Mouse (Mus musculus) frontal cortex, postnatal 36 days (tissue): ENCODE measurements around the gene Arhgap23.
A peak's percentile ranks its signal among the peaks of the same experiment; 100 is the strongest.

Source experiments
- DNase-seq, 2 experiments: peaks; one replicate each; pipeline ENCODE4 v3.0.0; 2022; ENCODE audit warnings: low spot score in 2 of 2

Arhgap23 gene

DNA sequence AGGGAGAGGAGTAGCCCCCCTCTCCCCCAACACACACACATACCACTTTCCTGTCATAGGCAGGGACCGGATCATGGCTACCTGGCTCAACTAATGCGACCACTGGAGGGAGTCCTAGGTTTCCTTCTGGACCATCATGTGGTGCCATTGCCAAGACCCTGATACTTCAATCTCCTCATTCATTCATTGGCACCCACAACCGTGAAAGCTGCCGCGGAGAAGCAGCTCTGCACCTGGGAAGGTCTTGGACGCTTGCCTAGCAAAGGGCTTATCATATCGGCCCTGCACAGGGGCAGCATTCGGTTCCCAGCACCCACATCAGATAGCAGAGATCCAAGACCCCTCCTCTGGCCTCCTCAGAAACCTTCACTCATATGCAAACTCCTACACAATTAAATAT, 91.0 kb downstream of the Arhgap23 start:
- no peak for DNase-seq

DNA sequence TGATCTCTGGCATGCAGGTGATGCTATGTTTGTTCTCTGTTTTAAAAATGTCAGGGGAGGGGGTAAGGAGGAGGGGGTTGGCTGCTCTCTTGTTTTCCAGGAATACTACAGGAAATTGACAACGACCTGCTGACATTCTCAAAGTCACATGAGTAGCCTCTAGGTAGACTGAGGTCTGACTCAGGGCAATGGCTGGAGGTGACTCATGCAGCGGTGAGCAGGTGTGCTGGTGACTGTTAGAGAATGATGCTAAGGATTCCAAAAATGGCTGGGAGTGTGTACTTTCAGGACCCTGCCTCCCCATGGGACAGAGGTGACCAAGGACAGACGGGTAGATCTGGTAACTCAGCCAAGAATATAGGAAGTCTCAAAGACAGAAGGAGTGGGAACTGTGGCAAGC, 92.9 kb downstream of the Arhgap23 start:
- no peak for DNase-seq

DNA sequence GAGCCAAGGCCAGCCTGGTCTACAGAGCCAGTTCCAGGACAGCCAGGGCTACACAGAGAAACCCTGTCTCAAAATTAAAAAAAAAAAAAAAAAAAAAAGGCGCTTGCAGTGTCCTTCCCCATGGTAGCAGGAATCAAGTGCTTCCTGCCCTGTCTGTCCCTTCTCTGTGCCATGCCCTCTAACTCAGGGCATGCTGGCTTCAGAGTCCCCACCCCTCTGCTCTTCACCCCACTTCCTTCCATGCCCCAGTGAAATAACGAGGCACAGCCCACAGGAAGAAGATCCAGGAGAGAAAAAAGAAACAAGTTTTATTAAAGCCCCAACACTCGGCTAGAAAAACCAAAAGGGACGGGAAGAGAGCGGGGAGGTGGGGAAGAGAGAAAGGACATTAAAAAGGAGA, 93.7 kb downstream of the Arhgap23 start:
- DNase-seq, result no peak

DNA sequence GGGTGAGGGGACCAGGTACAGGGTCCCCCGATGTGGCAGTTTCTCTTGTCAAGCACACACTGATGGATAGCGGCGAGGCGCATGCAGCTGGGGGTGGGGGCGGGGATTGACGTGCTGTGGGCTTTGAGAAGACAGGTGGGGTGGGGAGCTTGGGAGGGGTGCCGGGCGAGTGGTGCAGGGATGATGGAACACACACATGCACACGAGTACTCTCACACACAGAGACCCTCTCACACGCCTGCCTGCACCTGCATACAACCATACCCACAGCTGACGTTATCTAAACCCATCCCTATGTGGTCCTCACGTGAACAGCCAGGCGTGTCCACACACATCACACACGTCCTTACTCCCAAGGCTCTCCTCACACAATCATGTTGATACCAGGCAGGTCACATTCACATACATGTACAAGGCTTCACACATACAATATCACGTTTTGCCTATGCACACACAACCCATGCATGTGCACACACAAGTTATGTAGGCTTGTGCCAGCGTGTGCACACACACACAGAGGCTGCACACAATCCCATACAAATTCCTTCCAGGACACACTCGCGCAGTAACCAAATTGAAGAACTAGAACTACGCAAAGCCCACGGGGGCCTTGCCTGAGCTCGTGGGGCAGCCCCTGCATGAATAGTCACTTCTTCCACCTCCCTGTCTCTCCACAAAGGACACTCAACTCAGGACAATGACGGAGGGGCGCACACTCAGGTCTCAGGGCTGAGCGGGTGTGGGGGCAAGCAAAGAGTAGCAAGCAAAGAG, 94.6 kb downstream of the Arhgap23 start:
- no peak for DNase-seq

DNA sequence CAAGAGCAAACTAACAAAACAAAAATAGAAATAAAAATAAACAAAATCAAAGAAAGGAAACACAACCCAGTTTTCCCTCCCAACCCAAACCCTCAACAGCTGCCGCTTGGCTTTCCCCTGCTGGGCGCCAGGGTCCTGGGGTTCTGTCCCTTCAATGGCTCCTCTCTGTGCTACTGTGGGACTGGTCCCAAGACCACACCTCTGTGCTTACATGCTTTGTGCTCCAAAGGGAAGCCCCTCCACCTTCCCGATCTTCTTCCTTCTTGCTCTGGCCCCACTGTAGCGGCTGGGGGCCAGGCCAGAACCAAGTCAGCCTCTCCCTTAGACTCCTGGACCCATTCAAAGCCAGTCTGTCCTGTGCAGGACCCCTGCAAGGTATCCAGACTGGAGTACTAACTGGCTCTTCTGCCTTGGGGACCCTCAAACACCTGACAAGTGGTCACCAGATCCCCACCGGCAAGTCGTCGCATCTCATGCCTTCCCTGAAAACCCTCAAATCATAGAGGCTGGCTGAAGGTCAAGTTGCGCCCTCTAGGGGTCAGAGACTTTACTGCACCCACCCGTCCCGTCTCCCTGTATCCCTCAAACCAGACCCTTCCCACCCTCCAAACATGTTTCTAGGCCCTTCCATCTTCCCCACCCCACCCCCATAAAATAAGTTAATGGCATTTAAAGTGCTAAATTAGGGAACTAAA, 95.8 kb downstream of the Arhgap23 start:
- peak in 1 of 2 experiments; percentile 64 for DNase-seq

DNA sequence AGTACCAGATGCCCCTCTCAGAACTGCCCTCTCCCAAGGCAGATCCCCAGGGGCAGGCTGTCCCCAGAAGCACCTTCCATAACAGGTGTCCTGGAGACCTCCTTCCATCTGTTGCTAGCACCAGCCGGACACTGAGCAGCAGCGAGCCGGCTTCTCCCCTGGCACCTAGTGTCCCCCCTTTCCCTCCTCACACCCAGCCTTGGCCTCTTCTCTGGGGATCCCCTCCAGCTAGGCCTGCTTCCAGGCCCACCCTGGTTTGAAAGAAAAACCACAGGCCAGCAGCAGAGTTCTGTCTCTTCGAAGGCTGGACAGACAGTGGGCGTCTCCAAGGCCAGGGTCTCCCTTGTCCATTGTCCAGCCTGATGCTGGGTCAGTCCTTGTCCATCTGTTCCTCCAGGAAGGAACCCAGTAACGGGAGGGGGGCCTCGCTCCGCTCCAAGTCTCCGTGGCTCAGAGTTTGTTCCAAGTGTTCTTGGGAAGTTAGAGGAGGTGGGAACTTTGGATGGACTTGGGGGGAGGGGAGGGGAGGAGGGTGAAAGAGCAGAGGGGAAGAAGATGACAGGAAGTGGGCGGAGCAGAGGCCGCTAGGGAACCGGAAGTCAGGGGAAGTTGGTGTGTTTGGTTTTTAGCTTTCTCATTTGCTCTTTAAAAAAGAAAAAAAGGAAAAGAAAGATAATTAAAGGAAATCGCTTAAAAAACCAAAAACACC, 96.5 kb downstream of the Arhgap23 start:
- no peak for DNase-seq

DNA sequence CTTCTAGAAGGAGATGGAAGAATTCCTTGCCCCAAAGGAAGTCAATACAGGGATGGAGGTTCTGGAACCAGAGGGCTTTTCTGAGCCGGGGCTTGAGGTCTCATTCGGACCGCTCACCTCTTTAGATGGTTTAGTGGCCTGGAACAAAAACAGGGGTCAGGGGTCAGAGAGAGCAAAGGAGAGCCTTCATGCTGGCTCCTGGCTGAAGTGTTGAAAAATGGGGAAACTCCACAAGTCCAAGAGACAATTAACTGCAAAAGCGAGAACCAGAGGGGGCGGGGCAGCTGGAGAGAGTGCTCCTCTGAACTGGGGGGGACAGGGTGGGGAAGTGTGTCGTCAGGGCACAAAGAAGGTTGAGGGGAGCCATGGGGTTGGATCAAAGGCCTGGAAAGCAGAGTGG, 97.2 kb downstream of the Arhgap23 start:
- DNase-seq, result no peak

DNA sequence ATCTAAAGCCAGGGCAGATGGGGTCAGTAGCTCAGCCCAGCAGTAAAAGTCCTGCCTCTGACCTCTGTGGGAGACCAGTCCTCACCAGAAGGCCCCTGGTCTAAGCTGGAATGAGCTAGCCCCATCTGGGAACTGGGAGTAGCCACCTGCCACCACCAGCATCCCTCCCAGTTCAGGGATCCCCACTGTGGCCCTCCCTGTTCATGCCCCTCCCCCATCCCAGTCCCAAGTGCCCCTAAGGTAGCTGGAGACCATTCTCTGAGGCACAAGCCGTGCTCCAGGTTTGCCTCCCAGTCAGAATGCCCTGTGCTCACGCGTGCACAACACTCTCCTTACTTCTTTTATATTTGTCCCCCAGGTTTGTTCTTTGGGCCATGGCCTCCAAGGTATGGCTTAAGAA, 97.7 kb downstream of the Arhgap23 start:
- no peak for DNase-seq

DNA sequence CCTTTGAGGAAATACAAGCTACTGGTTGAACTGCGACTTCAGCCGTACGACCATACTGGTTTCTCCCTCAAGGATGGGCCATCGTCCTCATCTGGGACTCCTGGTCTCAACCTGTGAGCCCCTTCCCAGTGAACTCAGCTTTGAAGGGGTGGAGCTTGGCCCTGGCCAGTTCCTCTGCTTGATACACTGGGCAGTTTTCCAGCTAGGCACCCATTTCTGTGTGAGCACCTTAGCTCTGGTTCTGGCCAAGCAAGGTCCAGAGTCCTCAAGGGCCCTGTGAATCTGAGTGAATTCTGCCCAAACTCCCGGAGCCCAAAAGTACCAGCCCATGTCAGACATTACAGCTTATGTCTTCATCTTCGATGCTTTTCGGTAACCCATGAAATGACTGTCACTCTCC, 105.2 kb downstream of the Arhgap23 start:
- no peak for DNase-seq

DNA sequence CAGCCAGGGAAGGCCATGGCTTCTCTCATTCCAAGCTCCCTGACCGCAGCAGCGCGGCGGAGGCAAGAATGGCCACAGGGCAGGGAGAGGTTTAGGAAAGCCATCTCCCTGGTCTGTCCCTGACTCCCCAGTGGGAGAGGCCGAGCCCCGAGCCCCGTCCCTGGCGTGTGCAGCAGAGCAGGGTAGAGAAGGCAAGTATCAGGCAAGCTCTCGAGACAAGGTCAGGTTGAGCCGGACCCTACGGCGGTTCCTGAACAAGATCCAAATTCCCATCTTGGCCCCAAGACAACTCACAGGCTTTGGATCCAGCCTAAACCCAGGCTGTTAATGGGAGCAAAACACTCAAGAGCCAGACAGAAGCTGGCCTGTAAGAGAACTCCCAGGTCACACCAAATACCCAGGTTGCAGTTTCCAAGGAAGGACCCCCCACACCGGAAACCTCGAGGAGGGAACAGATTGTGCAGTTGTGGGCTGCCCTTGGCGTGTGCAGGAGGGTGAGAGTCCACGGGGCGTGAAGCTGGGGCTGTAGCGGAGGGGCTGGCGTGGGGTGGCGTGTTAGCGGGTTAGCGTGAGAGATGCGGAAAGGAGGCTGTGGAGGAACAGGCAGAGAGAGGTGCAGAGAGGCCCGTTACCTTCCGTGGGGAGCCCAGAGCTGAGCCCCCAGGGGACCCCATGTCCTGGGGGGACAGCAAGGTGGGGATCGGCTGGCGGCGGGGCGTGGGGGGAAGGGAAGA, 106.6 kb downstream of the Arhgap23 start:
- no peak for DNase-seq

DNA sequence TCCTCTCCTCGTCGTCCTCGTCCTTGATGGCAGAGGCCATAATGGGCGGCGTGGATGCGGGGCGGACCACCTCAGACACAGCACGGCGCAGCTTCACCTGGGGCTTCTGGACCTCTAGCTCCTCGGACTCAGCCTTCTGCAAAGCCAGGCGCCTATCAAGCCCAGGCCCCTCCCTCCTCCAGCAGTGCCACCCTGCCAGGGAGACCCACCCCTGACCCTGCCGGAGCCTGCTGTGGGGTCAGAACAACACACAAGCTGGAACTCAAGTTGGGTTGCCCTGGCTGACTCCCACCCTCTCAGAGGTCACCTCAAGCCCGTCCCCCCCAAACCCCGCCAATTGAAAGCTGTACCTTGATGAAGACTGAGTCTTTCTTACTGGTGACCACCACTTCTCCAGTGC, 107.8 kb downstream of the Arhgap23 start:
- no peak for DNase-seq

DNA sequence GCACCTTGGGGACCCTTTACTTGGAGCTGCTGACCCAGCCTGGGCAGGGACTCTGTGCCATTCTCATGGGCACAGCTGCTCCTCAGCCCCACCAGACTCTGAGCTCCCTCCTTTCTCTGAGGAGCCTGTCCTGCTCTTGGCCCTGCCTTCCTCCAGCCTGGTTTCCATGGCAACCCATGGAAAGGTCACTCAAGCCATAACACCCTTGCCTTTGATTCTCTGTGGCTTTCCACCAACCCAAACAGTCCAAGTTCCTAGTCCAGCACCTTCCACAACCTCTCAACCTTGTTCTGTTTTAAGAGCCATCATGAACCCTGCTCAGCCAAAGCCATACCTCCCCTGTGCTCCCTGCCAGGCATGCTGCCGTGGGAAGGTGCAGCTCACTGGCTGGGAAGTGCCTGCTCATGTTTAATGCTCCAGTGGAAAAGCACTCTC, 108.5 kb downstream of the Arhgap23 start:
- DNase-seq, result no peak

DNA sequence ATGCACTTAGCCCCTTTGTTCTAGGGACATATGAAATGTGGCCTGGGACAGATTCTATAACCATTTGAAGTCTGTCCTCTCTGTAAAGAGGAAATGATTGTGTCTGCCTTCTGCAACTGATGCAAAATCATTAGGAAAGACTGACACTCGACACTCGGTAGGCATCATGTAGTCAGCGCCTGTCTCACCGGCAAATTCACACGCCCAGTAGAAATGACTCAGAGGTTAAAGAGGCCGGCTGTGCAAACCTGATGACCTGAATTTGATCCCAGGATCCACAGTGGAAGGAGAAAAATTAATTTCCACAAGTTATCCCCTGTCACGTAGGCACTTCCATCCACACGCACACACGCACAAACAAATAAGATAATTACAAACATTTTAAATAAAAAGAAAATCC, 109.0 kb downstream of the Arhgap23 start:
- no peak for DNase-seq

DNA sequence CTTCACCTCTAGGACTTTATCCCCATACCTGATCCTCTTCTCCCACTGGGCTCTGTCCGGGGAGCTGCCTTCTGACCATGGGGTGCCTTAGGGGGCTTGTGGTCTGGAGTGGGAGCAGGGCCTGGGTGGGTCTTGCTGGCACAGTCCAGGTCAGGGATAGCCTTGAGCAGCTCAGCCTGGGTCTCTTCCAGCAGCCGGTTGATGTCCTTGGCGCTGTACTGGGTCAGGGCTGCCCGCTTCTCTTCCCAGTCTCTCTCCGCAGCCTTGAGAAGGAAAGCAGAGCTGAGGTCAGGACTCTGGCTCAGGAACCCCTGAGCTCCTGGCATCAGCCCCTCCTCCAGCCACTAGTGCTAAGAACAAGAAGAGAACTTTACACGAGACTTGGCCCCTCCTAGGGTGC, 110.0 kb downstream of the Arhgap23 start:
- DNase-seq, result no peak

DNA sequence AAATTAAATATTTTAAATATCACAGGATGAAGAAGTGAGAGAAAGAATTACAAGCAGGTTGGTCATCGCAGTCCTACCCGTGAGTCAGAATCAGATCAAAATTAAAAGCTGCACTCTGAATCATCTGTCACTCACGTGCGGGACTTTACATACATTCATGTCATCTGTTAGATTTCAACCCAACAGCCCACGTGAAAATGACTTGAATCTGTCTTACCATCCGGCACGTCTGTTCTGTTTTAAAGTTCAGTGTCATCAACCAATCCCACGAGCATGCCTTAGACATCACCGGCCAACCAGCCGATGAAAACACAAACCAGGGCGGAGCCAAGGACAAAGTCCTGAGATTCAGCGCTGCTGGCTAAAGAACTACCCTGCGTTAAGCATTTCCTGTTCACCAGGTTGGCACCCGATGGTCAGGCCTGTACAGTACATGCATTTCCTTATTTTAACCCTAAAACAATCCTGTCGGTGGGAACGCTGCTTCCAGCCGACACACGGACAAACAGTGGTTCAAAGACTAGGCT, 113.0 kb downstream of the Arhgap23 start:
- DNase-seq, result no peak

DNA sequence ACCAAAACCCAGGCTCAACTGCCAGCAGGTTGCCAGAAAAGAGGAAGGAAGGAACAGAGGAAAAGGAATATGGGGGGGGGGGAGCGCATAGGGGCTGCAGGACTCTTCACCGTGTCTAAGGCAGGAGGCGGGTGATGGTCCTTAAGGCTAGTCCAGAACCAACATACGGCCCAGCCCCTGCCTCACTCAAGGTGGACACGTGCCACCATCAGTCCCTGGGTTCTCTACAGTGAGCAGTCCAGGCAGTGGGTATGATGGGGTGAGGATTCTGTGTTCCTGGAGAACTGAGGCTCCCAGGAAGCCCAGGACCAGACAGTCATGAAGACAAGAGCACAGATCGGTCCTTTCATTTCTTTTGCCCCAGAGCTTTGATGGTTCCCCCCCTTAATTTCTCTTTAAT, 114.7 kb downstream of the Arhgap23 start:
- no peak for DNase-seq

DNA sequence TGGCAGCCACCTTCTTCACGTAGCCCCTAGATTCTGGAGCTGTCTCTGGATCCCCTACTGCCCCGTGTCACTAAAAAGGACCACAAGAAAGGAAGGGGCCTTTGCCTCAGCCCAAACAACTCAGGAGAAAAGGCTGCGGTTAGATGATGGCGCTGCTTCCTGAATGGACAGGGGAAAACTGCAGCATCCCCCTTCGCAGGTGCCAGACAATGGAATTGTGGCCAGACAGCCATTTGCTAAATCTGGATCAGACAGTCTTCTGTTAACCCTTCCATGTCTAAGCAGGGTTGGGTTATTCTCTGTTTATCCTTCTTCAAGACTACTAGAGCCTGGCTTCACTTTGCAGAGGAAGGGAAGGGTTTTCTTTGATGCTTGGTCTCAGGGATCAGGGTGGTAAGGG, 115.6 kb downstream of the Arhgap23 start:
- DNase-seq, result no peak

DNA sequence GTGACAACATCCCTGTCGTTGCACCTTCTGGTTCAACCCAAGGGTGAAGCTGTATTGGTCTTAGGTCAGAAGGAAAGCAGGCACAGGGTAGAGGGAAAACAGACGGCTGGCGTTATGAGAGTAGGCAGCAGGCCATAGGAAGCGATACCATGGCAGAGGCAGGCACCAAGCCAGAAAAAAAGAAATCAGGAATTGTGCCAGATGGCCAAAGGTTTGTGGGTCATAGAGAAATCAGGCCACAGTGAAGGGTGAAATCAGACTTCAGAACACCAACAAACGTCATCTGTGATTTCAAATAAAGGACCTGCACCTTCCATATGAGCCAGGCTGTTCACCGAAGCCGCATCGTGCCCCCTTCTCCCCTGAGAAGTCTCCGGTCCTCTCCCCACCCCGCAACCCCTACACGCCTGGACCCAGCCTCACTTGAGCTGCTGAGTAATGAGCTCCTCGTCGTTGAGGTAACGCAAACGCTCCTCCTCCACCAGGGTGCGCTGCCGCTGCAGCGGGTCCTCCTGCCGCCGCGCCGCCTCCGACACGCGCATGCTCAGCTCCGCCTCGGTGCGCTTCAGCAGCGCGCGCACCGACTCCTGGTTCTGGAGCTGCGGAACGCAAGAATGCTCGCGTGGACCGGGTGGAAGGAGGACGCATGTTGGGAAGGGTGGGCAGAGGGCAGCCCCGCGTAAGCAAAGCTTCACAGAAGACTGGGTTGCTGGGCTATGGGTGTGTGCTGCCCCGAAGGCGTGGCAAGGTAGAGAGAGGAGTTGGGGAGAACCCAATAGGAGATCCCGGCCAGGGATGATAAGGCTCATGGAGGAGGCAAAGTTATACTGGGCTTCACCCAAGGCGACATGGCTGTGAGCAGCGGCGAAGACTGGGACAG, 116.3 kb downstream of the Arhgap23 start:
- peak; percentile 87 to 91 for DNase-seq

DNA sequence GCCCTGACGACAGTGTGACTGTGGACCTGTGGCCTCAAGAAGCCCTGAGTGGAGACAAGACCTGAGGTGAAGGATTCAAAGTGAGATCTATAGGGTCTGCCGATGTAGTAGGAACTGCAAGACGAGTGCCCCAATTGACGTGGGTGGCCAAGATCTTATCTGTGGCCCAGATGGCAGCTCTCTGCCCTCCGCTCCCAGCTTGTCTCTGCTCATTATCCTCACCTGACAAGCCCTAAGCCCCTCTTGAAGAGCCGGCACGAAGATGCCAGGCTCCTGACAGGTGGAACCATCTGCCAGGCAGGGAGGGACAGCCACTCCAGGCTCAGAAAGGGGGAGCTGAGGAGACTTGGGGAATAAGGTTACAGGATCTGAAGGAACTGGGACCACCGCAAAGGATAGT, 117.0 kb downstream of the Arhgap23 start:
- no peak for DNase-seq

DNA sequence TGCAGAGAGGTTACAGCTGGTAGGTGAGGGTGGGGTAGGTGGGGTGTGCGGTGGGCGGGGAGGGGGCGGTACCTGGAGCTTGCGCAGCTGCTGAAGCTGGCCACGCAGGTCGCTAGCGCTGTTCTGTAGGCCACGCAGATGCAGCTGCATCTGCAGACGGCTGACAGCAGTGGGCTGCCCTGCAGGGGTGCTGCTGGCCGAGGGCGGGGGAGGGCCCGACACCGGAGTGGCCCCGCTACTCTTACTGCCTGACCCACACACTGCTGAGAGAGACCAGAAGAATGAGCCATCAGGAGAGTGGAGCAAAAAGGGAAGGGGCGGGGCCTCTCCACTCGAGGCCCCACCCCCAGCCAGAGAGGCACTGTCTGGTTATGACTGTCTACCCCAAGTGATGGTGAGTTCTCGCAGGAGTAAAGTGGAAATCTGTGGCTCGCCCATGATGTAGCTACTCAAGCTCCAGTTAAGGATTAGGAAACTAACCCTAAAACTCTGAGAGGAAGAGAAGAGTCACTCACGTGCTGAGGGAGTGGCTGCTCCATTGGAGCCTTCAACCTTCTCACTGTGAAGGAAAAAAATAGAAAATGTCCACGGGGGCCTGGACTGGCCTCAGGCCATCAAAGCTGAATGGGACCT, 117.7 kb downstream of the Arhgap23 start:
- DNase-seq, result no peak
